Mouse (Mus musculus) neural tube, embryonic 11.5 days (tissue): ENCODE measurements at regions not wholly inside any gene's neighbourhood (a gene's known extent, or its start where the extent isn't known, plus 50 kb on each side); places are given as distances from the start of the nearest gene placed in this dataset.

Source experiments
- ATAC-seq: fragments of 200-750 bp; cut with Nextera tagmentation; 2 replicates; pipeline ENCODE4 v1.8.0; 2017; ENCODE audit warnings: moderate number of reproducible peaks, mild to moderate bottlenecking, moderate TSS enrichment, moderate library complexity; ENCODE audit not compliant: insufficient read depth, low FRiP score, low TSS enrichment
- DNase-seq: peaks from one replicate; pipeline ENCODE4 v3.0.0-alpha.2; 2015; ENCODE audit warnings: low spot score
- H3K27ac ChIP-seq: fragments of 300-500 bp; sonication (generic); 2 replicates; pipeline ENCODE4 v1.5.1; 2014; ENCODE audit warnings: low read depth, mild to moderate bottlenecking, low read length
- H3K27me3 ChIP-seq: fragments of 300-500 bp; sonication (generic); 2 replicates; pipeline ENCODE4 v1.6.1; 2014; ENCODE audit warnings: mild to moderate bottlenecking, low read length, mixed read lengths; ENCODE audit not compliant: control insufficient read depth, insufficient read depth
- H3K36me3 ChIP-seq: fragments of 300-500 bp; sonication (generic); 2 replicates; pipeline ENCODE4 v1.6.1; 2014; ENCODE audit warnings: mild to moderate bottlenecking, low read length, moderate library complexity, mixed read lengths; ENCODE audit not compliant: control insufficient read depth, insufficient read depth
- H3K4me1 ChIP-seq: fragments of 300-500 bp; sonication (generic); 2 replicates; pipeline ENCODE4 v1.6.1; 2014; ENCODE audit warnings: low read length, mixed read lengths; ENCODE audit not compliant: control insufficient read depth, insufficient read depth
- H3K4me2 ChIP-seq: fragments of 300-500 bp; sonication (generic); 2 replicates; pipeline ENCODE4 v1.6.1; 2014; ENCODE audit warnings: low read depth, mild to moderate bottlenecking, moderate library complexity
- H3K4me3 ChIP-seq: fragments of 300-500 bp; sonication (generic); 2 replicates; pipeline ENCODE4 v1.5.1; 2014; ENCODE audit warnings: low read depth, low read length
- H3K9ac ChIP-seq: fragments of 300-500 bp; sonication (generic); 2 replicates; pipeline ENCODE4 v1.6.1; 2014; ENCODE audit warnings: mild to moderate bottlenecking, low read length
- H3K9me3 ChIP-seq: fragments of 300-500 bp; sonication (generic); 2 replicates; pipeline ENCODE4 v1.6.1; 2016; ENCODE audit warnings: low read length; ENCODE audit not compliant: control insufficient read depth
- WGBS: fragments of 180-500 bp; shearing (Covaris S2); extraction: QIAGEN DNeasy Blood & Tissue Kit; methylation state at CpG from one replicate; pipeline ENCODE4 v1.1.7; 2014; 5-methylcytosine and 5-hydroxymethylcytosine counted together

GRCm38 (mm10) chr10:29802637-29803036, 267.0 kb upstream of the Rspo3 start:
- no peak overlapping the region for H3K4me3 ChIP-seq
- ATAC-seq (no peak), DNase-seq (no peak)
- no peaks in the 10 kb centered on the region for H3K4me1 ChIP-seq
- no peaks in the 10 kb centered on the region for H3K36me3 ChIP-seq
- no peaks in the 10 kb centered on the region for H3K27me3 ChIP-seq
- no peaks in the 10 kb centered on the region for H3K9me3 ChIP-seq
- no peak overlapping the region for H3K4me2 ChIP-seq
- no peak overlapping the region for H3K27ac ChIP-seq
- 96% methylated on average over 3 of the region's 3 CpGs for WGBS
- no peak overlapping the region for H3K9ac ChIP-seq

- WGBS: 89% methylated on average over 1 of the region's 1 CpGs
- Histone ChIP-seq H3K27ac (no peak overlapping the region), H3K36me3 (no peaks in the 10 kb centered on the region), H3K4me3 (no peak overlapping the region), H3K4me1 (no peaks in the 10 kb centered on the region), H3K27me3 (no peaks in the 10 kb centered on the region), H3K9me3 (no peaks in the 10 kb centered on the region), H3K9ac (no peak overlapping the region), H3K4me2 (no peak overlapping the region)
- ATAC-seq (no peak), DNase-seq (no peak)
Measured at GRCm38 (mm10) chr10:29794663-29795062, 259.0 kb upstream of the Rspo3 start.

GRCm38 (mm10) chr10:29786220-29786810, 250.6 kb upstream of the Rspo3 start:
- Histone ChIP-seq H3K9ac (no peak overlapping the region), H3K36me3 (no peaks in the 10 kb centered on the region), H3K9me3 (no peaks in the 10 kb centered on the region), H3K4me1 (no peaks in the 10 kb centered on the region), H3K4me2 (no peak overlapping the region), H3K27ac (no peak overlapping the region), H3K27me3 (no peaks in the 10 kb centered on the region), H3K4me3 (no peak overlapping the region)
- ATAC-seq (no peak), DNase-seq (no peak)
- WGBS: 80% methylated on average over 2 of the region's 2 CpGs

GRCm38 (mm10) chr10:29736677-29737076, 201.0 kb upstream of the Rspo3 start:
- H3K36me3 ChIP-seq: no peaks in the 10 kb centered on the region
- DNase-seq (no peak), ATAC-seq (no peak)
- WGBS: 84% methylated on average over 3 of the region's 3 CpGs
- no peaks in the 10 kb centered on the region for H3K9me3 ChIP-seq
- no peak overlapping the region for H3K27ac ChIP-seq
- H3K4me2 ChIP-seq: no peak overlapping the region
- no peaks in the 10 kb centered on the region for H3K27me3 ChIP-seq
- no peak overlapping the region for H3K4me3 ChIP-seq
- H3K9ac ChIP-seq: no peak overlapping the region
- no peaks in the 10 kb centered on the region for H3K4me1 ChIP-seq

- WGBS: 89% methylated on average over 3 of the region's 3 CpGs
- DNase-seq (no peak), ATAC-seq (no peak)
- Histone ChIP-seq H3K27me3 (no peaks in the 10 kb centered on the region), H3K4me3 (no peak overlapping the region), H3K27ac (no peak overlapping the region), H3K9me3 (no peaks in the 10 kb centered on the region), H3K9ac (no peak overlapping the region), H3K4me1 (no peaks in the 10 kb centered on the region), H3K36me3 (no peaks in the 10 kb centered on the region), H3K4me2 (no peak overlapping the region)
Measured at GRCm38 (mm10) chr10:29725319-29725718, 189.7 kb upstream of the Rspo3 start.

- H3K9me3 ChIP-seq: no peaks in the 10 kb centered on the region
- H3K4me3 ChIP-seq: no peak overlapping the region
- H3K36me3 ChIP-seq: no peaks in the 10 kb centered on the region
- no peaks in the 10 kb centered on the region for H3K27me3 ChIP-seq
- ATAC-seq: no peak
- no peak for DNase-seq
- no peak overlapping the region for H3K4me2 ChIP-seq
- no peaks in the 10 kb centered on the region for H3K4me1 ChIP-seq
- H3K9ac ChIP-seq: no peak overlapping the region
- 47% methylated on average over 1 of the region's 1 CpGs for WGBS
- H3K27ac ChIP-seq: no peak overlapping the region
Measured at GRCm38 (mm10) chr10:29710967-29711366, 175.3 kb upstream of the Rspo3 start.

GRCm38 (mm10) chr10:29708653-29709052, 173.0 kb upstream of the Rspo3 start:
- Histone ChIP-seq H3K9ac (no peak overlapping the region), H3K4me1 (no peaks in the 10 kb centered on the region), H3K4me2 (no peak overlapping the region), H3K4me3 (no peak overlapping the region), H3K27me3 (no peaks in the 10 kb centered on the region), H3K36me3 (no peaks in the 10 kb centered on the region), H3K9me3 (no peaks in the 10 kb centered on the region), H3K27ac (no peak overlapping the region)
- ATAC-seq (no peak), DNase-seq (no peak)
- 72% methylated on average over 2 of the region's 2 CpGs for WGBS

- no peaks in the 10 kb centered on the region for H3K4me1 ChIP-seq
- no peaks in the 10 kb centered on the region for H3K9me3 ChIP-seq
- H3K27me3 ChIP-seq: no peaks in the 10 kb centered on the region
- H3K9ac ChIP-seq: no peak overlapping the region
- H3K4me3 ChIP-seq: no peak overlapping the region
- DNase-seq (no peak), ATAC-seq (no peak)
- H3K36me3 ChIP-seq: no peaks in the 10 kb centered on the region
- WGBS: 82% methylated on average over 15 of the region's 15 CpGs
- H3K27ac ChIP-seq: no peak overlapping the region
- H3K4me2 ChIP-seq: no peak overlapping the region
Measured at GRCm38 (mm10) chr10:29693009-29693935, 157.6 kb upstream of the Rspo3 start.

GRCm38 (mm10) chr10:29689529-29689928, 153.9 kb upstream of the Rspo3 start:
- Histone ChIP-seq H3K9ac (no peak overlapping the region), H3K4me2 (no peak overlapping the region), H3K9me3 (no peaks in the 10 kb centered on the region), H3K27me3 (no peaks in the 10 kb centered on the region), H3K27ac (no peak overlapping the region), H3K36me3 (no peaks in the 10 kb centered on the region), H3K4me3 (no peak overlapping the region), H3K4me1 (no peaks in the 10 kb centered on the region)
- ATAC-seq: no peak
- WGBS: 90% methylated on average over 3 of the region's 3 CpGs
- no peak for DNase-seq
